Mouse (Mus musculus): ENCODE measurements around the gene Ms4a18.
"Not testable (repeated sequence)": the region's sequence is repeated elsewhere in the genome, so short reads cannot be mapped to it uniquely, and the experiment has no call there.

The Ms4a18 gene

DNA sequence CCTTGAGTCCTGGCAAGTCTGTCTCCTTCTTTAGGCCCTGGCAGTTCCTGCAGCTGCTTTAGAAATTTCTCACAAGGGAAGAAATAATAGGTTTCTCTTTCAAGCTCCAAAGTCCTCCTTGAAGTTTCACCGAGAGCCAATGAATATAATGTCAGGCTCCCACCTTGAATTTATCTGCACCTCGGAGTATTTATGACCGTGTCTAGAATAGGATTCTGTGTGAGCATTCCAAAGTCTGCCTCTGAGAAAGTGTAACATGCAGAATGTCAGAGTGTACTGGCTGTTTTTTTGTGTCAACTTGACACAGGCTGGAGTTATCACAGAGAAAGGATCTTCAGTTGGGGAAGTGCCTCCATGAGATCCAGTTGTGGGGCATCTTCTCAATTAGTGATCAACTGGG lies at the start of gene Ms4a18:
Ms4a18 (minus strand) TSS at position 141 of the 400 bp plus-strand sequence.
- DNase-seq: no peak

- DNase-seq: no peak
Measured at GRCm38 (mm10) chr19:11065202-11065875, 47.5 kb upstream of the Ms4a18 start.

DNA sequence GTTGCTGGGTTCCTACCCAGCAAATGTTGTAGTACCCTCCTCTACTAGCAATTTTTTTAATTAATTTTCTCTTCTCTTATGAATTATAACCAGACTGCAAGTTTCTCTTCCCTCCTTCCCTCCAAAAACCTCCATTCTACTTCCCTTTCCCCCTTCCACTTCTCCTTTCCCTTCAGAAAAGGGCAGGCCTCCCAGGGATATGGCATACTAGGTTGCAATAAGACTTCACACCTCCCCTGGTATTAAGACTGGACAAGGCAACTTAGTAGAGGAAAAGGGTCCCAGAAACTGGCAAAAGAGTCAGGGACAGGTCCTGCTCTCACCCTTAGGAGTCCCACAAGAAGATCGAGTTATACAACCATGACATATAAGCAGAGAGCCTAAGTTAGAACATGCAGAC lies 43.1 kb upstream of the Ms4a18 start:
- no peak for DNase-seq

DNA sequence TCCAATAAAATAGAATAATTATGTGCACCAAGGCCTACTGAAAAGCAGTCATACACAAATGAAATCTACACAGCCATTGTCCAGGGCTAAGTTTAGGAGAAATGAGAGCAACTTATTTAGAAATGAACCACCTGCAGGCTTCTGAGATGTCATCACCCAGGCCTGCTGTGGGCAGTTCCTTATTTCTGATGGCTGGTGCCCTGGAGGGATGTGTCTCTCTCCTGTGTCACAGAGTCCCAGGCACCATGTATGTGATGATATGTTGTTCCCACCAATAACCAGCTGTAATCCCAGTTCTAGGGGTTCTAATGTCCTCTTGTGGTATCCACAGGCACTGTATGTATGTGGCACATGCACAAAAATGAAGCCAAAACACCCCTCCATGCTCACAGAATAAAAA lies 42.1 kb upstream of the Ms4a18 start:
- DNase-seq: no peak

GRCm38 (mm10) chr19:11055700-11056099 lies 37.9 kb upstream of the Ms4a18 start:
- DNase-seq: not testable (repeated sequence)

DNA sequence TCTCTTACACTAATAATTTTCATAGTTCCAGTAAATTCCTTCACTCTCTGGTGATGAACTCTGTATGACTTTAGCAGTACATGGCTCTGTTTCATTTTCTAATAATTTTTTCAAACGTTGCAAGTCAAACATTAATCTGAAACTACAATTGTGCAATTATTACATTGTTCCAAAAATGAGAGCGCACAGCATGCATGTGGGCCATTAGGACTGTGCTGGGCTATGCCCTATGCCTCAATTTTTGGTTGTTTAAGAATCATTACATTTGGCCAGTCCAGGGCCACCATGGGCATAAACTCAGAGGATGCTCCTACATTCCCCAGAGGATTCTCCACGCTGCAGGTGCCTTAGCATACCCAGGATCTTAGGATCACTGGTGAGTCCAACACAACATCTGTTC lies 35.4 kb upstream of the Ms4a18 start:
- DNase-seq: no peak

DNA sequence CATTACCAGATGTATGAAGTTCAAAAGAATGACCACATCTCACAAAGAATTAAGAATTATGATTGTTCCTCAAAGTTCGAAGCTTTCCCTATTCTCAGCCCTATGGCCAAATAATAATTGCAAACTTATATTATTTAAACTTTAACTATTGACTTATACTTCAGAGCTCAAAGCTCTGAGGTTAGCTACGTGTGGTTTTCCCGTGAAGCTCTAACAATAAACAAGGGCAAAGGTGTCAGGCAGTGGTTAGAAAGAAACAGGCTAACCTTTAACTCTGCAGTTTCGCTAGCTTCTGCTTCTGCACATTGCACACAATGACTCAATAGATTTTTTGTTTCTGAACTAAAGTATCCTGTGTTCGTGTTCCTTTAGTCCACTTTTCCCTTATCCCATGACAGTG lies 35.0 kb upstream of the Ms4a18 start:
- no peak for DNase-seq

DNA sequence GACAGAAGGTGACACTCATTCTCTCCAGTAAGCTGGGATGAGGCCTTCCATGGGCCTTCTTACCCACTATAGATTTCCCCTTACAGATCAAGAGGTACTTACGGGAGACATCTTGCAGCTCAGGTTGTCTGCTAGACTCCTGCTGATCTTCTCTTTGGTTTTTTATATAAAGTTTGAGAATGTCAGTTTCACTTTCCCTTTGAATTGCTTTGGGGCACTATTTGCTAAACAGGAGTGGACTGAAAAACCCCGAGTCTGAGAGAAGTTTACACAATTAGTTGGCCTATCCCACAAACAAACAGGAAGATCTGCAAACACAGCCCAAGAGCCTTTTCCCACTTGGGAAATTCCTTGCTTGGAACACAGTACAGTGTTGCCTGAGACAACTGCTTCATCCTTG lies 32.5 kb upstream of the Ms4a18 start:
- DNase-seq: no peak

GRCm38 (mm10) chr19:11049426-11049825 lies 31.6 kb upstream of the Ms4a18 start:
- no peak for DNase-seq

GRCm38 (mm10) chr19:11048503-11048902 lies 30.7 kb upstream of the Ms4a18 start:
- no peak for DNase-seq

DNA sequence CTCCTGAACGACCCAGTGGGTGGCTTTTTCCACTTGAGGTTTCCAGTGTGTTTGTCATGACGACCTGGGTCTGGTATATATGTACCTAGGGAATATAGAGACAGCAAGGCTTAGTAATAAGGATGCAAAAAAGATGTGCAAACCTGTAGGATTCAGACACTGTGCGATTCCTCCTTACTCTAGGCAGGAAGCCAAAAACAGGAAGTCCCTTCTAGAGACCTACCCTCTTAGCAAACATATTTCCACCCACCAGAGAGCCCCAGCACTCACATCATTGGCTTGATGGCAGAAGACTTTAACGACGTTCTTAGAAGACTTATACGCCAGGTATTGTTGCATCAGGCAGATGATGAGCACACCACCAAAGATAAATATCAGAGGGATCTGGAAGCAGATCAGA lies 30.2 kb upstream of the Ms4a18 start:
- DNase-seq: no peak

DNA sequence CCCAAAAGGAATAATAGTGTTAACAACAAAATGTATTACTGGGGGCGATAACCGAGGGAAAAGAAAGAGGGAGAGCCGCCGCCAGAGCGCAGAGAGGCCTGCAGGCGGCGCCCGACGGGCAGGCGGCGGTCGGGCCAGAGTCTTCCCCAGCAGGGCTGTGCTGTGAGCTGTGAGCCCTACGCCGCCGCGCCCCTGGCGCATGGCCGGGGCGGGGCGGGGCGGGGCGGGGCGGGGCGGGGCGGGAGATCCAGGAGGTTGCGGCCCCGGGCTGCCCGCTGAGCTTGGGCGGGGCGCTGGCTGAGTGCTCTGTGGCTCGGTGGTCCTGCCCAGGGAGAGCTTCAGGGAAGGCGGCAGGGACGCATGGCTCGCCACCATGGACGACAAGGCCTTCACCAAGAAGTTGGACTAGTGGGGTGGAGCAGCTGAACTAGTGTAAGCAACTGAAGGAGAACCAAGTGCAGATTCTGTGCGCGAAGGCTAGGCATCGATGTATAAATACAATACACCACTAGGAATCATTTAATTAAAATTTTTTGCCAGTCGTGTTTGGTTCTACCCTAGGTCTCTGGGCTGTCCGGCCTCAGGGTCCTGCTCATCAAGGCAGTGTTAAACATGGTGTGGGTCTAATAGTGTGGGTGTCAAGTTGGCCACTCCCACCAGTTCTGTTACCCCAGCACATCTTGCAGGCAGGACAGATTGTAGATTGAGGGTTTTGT lies 27.3 kb upstream of the Ms4a18 start:
- peak; percentile 49 to 76 for DNase-seq

DNA sequence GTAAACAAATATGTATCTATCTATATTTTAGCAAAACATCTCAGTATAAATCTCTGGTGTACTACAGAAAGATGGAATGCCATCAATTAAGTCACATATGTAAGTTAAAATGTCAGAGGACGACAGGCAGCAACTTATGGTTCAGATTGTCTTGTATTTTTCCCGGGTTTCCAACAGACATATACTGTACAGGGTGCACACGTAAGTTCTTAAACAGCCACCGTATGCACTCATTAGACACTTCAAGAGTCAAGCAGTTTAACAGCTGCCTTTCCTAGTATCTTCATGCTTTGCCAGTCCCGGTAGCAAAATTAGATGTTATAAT lies 26.8 kb upstream of the Ms4a18 start:
- DNase-seq: no peak

GRCm38 (mm10) chr19:11037570-11037969 lies 19.7 kb upstream of the Ms4a18 start:
- no peak for DNase-seq

DNA sequence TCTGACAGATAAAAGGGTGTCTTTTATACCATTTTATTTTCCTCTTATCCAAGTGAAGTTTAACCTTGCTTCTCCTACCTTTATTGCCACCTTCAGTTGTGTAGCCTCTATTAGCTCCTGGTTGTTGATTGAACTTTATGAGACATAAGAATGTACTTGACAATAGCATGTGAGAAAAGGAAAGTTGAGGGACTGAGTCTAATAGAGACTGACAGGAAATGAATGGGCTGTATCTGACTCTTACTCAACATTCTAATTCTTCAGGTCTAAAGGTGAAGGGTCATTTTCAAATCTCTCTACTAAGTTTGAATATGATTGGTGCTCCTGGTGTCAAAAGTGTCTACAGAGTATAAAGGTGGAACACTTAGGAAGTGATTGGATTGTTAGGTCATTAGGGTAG lies 4.6 kb upstream of the Ms4a18 start:
- DNase-seq: no peak

DNA sequence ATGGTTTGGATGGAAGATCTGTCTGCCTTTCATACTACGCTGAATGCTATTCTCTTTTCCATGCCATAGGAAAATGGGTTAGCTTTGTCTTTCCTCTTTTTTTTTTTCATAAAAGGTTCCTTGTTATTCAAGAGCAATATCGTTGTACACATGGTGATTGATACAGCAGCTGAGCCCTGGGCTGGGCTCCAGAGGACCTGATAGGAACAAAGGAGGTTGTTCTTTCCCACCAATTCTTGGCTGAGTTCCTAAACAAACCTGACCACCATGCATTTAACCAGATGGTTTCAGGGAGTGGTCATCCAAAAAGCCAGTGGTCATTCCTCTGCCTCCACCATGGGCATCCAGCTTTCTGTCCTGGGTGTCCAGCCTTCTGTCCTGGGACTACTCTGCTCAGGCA lies 580 bp downstream of the Ms4a18 start:
- no peak for DNase-seq

GRCm38 (mm10) chr19:11015998-11016397 lies 1.8 kb downstream of the Ms4a18 start:
- no peak for DNase-seq

DNA sequence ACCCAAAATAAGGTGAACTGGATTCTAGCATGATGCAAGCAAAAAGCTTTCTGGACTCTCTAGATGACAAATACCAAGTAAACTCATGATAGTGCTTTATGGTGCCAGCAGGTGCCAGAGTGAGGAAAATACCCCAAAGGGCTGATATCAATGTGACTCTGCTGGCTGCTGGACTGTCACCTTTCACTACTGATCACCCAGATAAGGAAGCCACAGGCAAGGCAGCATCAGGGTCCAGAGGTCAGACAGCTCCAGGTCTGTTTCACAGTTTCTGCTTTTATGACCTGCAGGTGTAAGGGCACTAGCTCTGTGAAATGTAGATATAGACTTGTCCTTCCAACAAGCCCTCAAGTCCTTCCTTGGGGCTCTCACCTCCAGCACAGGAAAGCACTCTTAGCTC lies 2.4 kb downstream of the Ms4a18 start:
- DNase-seq: no peak

DNA sequence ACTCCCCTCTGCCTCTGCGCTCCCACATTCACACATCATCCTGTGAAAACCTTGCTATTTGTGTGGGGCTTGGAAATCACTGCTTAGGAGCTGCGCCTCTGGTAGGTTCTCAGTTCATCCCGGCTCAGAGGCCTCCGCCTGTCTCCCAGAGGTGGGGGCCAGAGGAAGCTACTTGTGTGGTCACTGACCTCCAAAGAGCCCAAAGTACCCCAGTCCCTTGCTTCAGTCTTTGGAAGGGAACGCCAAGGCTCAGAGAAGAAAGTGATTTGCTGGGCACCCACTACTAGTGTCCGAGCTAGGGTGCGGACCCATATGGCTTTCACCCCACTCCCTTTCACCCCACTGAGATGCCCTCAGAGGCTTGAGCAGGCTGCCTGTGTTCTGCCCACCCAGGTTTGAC lies 24.7 kb downstream of the Ms4a18 start, which contains the start of gene Ms4a15:
Ms4a15 (minus strand) TSS at position 101 of the 400 bp plus-strand sequence.
- DNase-seq: no peak

DNA sequence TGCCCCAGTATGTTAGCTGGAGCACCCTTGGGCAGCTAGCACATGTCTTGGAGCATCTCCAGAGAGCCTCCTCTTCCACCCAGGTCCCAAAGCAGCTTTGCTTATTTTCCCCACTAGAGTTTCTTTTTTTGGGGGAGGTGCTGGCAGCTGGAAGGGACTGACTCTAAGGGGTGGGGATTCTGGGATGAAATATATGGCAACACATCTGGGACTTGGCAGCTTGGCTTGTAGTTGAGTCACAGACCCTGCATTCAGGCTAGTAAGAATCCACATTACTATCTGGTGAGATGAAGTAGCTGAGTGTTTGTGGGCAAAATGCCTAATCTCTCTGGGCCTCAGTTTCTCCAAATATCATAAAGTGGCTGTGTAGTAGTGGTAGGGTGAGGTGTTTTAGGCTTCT lies 25.9 kb downstream of the Ms4a18 start:
- no peak for DNase-seq

- DNase-seq: no peak
Measured at GRCm38 (mm10) chr19:10990751-10991150, 27.1 kb downstream of the Ms4a18 start.

DNA sequence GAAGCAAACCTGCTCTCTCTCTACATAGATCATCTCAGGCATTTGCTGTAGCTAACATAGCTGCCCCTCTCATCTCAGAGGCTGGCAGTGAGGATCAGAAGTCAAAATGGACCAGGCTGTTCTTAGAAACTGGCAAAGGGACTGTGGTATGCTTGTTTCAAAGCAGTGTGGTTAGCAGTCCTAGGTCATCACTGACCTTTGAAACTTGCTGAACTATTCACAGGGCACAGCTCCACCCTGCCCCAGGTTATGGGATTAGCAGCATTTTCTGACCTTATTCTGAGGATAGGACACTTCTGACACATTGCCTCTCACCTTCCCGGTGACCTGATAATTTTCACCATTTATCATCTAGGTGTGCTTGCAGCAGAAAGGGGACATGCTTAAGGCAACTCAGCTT lies 29.3 kb downstream of the Ms4a18 start:
- DNase-seq: no peak

DNA sequence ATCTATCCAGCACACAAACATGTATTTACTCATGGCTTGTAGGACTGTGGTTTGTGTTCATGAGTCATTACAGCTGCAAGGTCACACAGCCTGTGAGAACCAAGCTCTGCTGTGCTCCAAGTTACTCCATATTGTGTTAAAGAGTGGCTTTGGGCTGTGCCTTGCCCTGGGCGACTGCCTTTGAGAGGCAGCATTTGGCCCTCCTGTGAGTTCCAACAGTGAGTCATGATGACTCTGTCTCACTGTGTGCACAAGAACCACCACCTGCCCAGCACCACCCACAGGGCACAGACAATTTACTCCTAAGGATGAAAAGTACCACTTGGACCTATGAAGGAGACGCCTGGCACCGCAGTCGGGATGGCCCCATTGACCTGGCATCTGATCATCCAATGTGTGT lies 31.9 kb downstream of the Ms4a18 start:
- no peak for DNase-seq

DNA sequence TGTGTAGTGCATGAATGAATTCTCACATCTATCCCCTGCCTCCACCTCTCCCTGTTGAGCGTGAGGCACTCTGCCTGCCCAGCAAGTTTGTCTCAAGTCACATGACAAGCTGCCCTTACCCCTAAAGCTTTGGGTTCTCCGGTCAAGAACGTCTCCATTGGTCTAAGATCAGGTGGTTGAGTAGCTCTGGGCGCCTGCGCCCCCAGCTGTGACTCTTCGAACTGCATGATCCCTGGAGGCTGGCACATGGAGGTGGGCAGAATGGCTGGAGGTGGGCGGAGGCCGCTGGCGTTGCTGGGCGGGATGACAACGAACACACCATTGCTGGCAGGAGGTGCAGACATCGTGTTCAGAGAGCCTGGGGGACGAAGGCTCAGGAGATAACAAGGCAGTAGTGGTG lies 33.3 kb downstream of the Ms4a18 start:
- DNase-seq: no peak

GRCm38 (mm10) chr19:10983146-10983545 lies 34.7 kb downstream of the Ms4a18 start:
- peak; percentile 46 to 63 for DNase-seq
